Mouse (Mus musculus): Measurements from ENCODE around the gene Larp1b. TPM values are rescaled to one million over a fixed set of nuclear protein-coding genes. Genes with fewer than 3 reads are reported as not detected.
"Not testable (repeated sequence)": the region's sequence is repeated elsewhere in the genome, so short reads cannot be mapped to it uniquely, and the experiment has no call there.

Gene Larp1b
- 2.3 and 3.7 TPM in 2 replicates for polyA plus RNA-seq (2014; fragmentation: Nextera tagmentation; extraction: Ambion mirVana)

- Histone ChIP-seq H3K4me3 (ENCODE audit: low read depth, low read length) (peak within 1 kb of the TSS; percentile 72), H3K36me3 (ENCODE audit: control insufficient read depth, insufficient read depth, low read length) (no peaks in the 10 kb centered on the region), H3K9me3 (ENCODE audit: control insufficient read depth, low read length) (no peaks in the 10 kb centered on the region), H3K27ac (ENCODE audit: low read depth, low read length) (peak within 1 kb of the TSS; percentile 79), H3K4me2 (ENCODE audit: low read depth) (peak within 1 kb of the TSS; percentile 75), H3K27me3 (ENCODE audit: control insufficient read depth, insufficient read depth, low read length) (no peaks in the 10 kb centered on the region), H3K4me1 (ENCODE audit: control insufficient read depth, insufficient read depth, low read length) (peaks cover 7% of the 10 kb centered on the region; the same call in 1 of the 2 replicates), H3K9ac (ENCODE audit: low read length) (peak within 1 kb of the TSS; percentile 80)
- under 1% methylated on average over 62 of the region's 66 CpGs for whole genome bisulfite sequencing
- peak; percentile 95 for ATAC-seq (ENCODE audit: insufficient read depth, low FRiP score, low TSS enrichment)
- peak; percentile 98 for DNase-seq (ENCODE audit: low spot score)
These were observed at the start of gene Larp1b for GRCm38 (mm10) chr3:40949170-40949902. Gene Larp1b, plus strand, starts transcription at chr3:40949828.

- DNase-seq (ENCODE audit: low spot score); H3K4me3 ChIP-seq (ENCODE audit: low read depth, low read length); H3K9me3 ChIP-seq (ENCODE audit: control insufficient read depth, low read length); H3K9ac ChIP-seq (ENCODE audit: low read length); H3K27ac ChIP-seq (ENCODE audit: low read depth, low read length); H3K4me2 ChIP-seq (ENCODE audit: low read depth); H3K27me3 ChIP-seq (ENCODE audit: control insufficient read depth, insufficient read depth, low read length); ATAC-seq (ENCODE audit: insufficient read depth, low FRiP score, low TSS enrichment); H3K4me1 ChIP-seq (ENCODE audit: control insufficient read depth, insufficient read depth, low read length); H3K36me3 ChIP-seq (ENCODE audit: control insufficient read depth, insufficient read depth, low read length): not testable (repeated sequence)
- WGBS, result 99% methylated on average over 2 of the region's 10 CpGs
These were observed 47.2 kb upstream of the Larp1b start, which contains the start of gene 1700034I23Rik for GRCm38 (mm10) chr3:40902443-40902842. Gene 1700034I23Rik, minus strand, starts transcription at chr3:40902543.

GRCm38 (mm10) chr3:40938189-40938588 is 11.4 kb upstream of the Larp1b start:
- WGBS, result 88% methylated on average over 5 of the region's 5 CpGs
- DNase-seq (ENCODE audit: low spot score), result no peak
- Histone ChIP-seq H3K27me3 (ENCODE audit: control insufficient read depth, insufficient read depth, low read length) (no peaks in the 10 kb centered on the region), H3K36me3 (ENCODE audit: control insufficient read depth, insufficient read depth, low read length) (no peaks in the 10 kb centered on the region), H3K4me3 (ENCODE audit: low read depth, low read length) (no peak overlapping the region), H3K9ac (ENCODE audit: low read length) (no peak overlapping the region), H3K9me3 (ENCODE audit: control insufficient read depth, low read length) (no peaks in the 10 kb centered on the region), H3K4me2 (ENCODE audit: low read depth) (no peak overlapping the region), H3K27ac (ENCODE audit: low read depth, low read length) (no peak overlapping the region), H3K4me1 (ENCODE audit: control insufficient read depth, insufficient read depth, low read length) (no peaks in the 10 kb centered on the region)
- ATAC-seq (ENCODE audit: insufficient read depth, low FRiP score, low TSS enrichment), result no peak

GRCm38 (mm10) chr3:40938592-40938991 is 11.0 kb upstream of the Larp1b start:
- no peak overlapping the region for H3K27ac ChIP-seq (ENCODE audit: low read depth, low read length)
- DNase-seq (ENCODE audit: low spot score) (no peak), ATAC-seq (ENCODE audit: insufficient read depth, low FRiP score, low TSS enrichment) (no peak)
- H3K4me1 ChIP-seq (ENCODE audit: control insufficient read depth, insufficient read depth, low read length), result no peaks in the 10 kb centered on the region
- H3K4me3 ChIP-seq (ENCODE audit: low read depth, low read length), result no peak overlapping the region
- H3K4me2 ChIP-seq (ENCODE audit: low read depth), result no peak overlapping the region
- no peak overlapping the region for H3K9ac ChIP-seq (ENCODE audit: low read length)
- no peaks in the 10 kb centered on the region for H3K36me3 ChIP-seq (ENCODE audit: control insufficient read depth, insufficient read depth, low read length)
- 97% methylated on average over 4 of the region's 4 CpGs for WGBS
- no peaks in the 10 kb centered on the region for H3K27me3 ChIP-seq (ENCODE audit: control insufficient read depth, insufficient read depth, low read length)
- H3K9me3 ChIP-seq (ENCODE audit: control insufficient read depth, low read length), result no peaks in the 10 kb centered on the region

GRCm38 (mm10) chr3:40939019-40939418 is 10.6 kb upstream of the Larp1b start:
- H3K9ac ChIP-seq (ENCODE audit: low read length), result no peak overlapping the region
- ATAC-seq (ENCODE audit: insufficient read depth, low FRiP score, low TSS enrichment) (no peak), DNase-seq (ENCODE audit: low spot score) (no peak)

GRCm38 (mm10) chr3:40949903-40950600 is 424 bp downstream of the Larp1b start:
- DNase-seq (ENCODE audit: low spot score) (peak; percentile 46), ATAC-seq (ENCODE audit: insufficient read depth, low FRiP score, low TSS enrichment) (peak; percentile 77)
- peak overlapping the region; percentile 72 for H3K4me3 ChIP-seq (ENCODE audit: low read depth, low read length)
- peak overlapping the region; percentile 80 for H3K9ac ChIP-seq (ENCODE audit: low read length)
- H3K36me3 ChIP-seq (ENCODE audit: control insufficient read depth, insufficient read depth, low read length), result no peaks in the 10 kb centered on the region
- peaks cover 7% of the 10 kb centered on the region; the same call in 1 of the 2 replicates for H3K4me1 ChIP-seq (ENCODE audit: control insufficient read depth, insufficient read depth, low read length)
- no peaks in the 10 kb centered on the region for H3K27me3 ChIP-seq (ENCODE audit: control insufficient read depth, insufficient read depth, low read length)
- H3K9me3 ChIP-seq (ENCODE audit: control insufficient read depth, low read length), result no peaks in the 10 kb centered on the region
- WGBS, result under 1% methylated on average over 50 of the region's 118 CpGs
- peak overlapping the region; percentile 75 for H3K4me2 ChIP-seq (ENCODE audit: low read depth)
- H3K27ac ChIP-seq (ENCODE audit: low read depth, low read length), result peak overlapping the region; percentile 79

More at GRCm38 (mm10) chr3:40939019-40939418, 10.6 kb upstream of the Larp1b start:
- H3K4me3 ChIP-seq (ENCODE audit: low read depth, low read length), result no peak overlapping the region
- H3K9me3 ChIP-seq (ENCODE audit: control insufficient read depth, low read length), result no peaks in the 10 kb centered on the region
- H3K27me3 ChIP-seq (ENCODE audit: control insufficient read depth, insufficient read depth, low read length), result no peaks in the 10 kb centered on the region
- H3K36me3 ChIP-seq (ENCODE audit: control insufficient read depth, insufficient read depth, low read length), result no peaks in the 10 kb centered on the region
- H3K27ac ChIP-seq (ENCODE audit: low read depth, low read length), result no peak overlapping the region
- H3K4me2 ChIP-seq (ENCODE audit: low read depth), result no peak overlapping the region
- H3K4me1 ChIP-seq (ENCODE audit: control insufficient read depth, insufficient read depth, low read length), result no peaks in the 10 kb centered on the region

GRCm38 (mm10) chr3:40950601-40951201 is 1.1 kb downstream of the Larp1b start:
- Histone ChIP-seq H3K27ac (ENCODE audit: low read depth, low read length) (no peak overlapping the region), H3K9ac (ENCODE audit: low read length) (peak overlapping the region; percentile 80), H3K9me3 (ENCODE audit: control insufficient read depth, low read length) (no peaks in the 10 kb centered on the region), H3K36me3 (ENCODE audit: control insufficient read depth, insufficient read depth, low read length) (no peaks in the 10 kb centered on the region), H3K4me2 (ENCODE audit: low read depth) (peak overlapping the region; percentile 75), H3K4me3 (ENCODE audit: low read depth, low read length) (peak overlapping the region; percentile 72), H3K27me3 (ENCODE audit: control insufficient read depth, insufficient read depth, low read length) (no peaks in the 10 kb centered on the region), H3K4me1 (ENCODE audit: control insufficient read depth, insufficient read depth, low read length) (peaks cover 7% of the 10 kb centered on the region; the same call in 1 of the 2 replicates)
- under 1% methylated on average over 43 of the region's 43 CpGs for WGBS
- DNase-seq (ENCODE audit: low spot score) (peak; percentile 62), ATAC-seq (ENCODE audit: insufficient read depth, low FRiP score, low TSS enrichment) (peak; percentile 3; the same call in 1 of the 2 replicates)

GRCm38 (mm10) chr3:40951365-40951764 is 1.7 kb downstream of the Larp1b start:
- Histone ChIP-seq H3K4me2 (ENCODE audit: low read depth) (peak overlapping the region; percentile 75), H3K9ac (ENCODE audit: low read length) (no peak overlapping the region), H3K9me3 (ENCODE audit: control insufficient read depth, low read length) (no peaks in the 10 kb centered on the region), H3K36me3 (ENCODE audit: control insufficient read depth, insufficient read depth, low read length) (no peaks in the 10 kb centered on the region), H3K27ac (ENCODE audit: low read depth, low read length) (no peak overlapping the region), H3K4me1 (ENCODE audit: control insufficient read depth, insufficient read depth, low read length) (peaks cover 7% of the 10 kb centered on the region; the same call in 1 of the 2 replicates), H3K4me3 (ENCODE audit: low read depth, low read length) (peak overlapping the region; percentile 72; the same call in 1 of the 2 replicates), H3K27me3 (ENCODE audit: control insufficient read depth, insufficient read depth, low read length) (no peaks in the 10 kb centered on the region)
- ATAC-seq (ENCODE audit: insufficient read depth, low FRiP score, low TSS enrichment), result no peak
- DNase-seq (ENCODE audit: low spot score), result peak; percentile 13
- WGBS, result 14% methylated on average over 7 of the region's 7 CpGs

Measured in neural tube, embryonic 11.5 days (tissue).